Mouse (Mus musculus): ENCODE results near the gene Slc6a16. TPM values are rescaled to one million over a fixed set of nuclear protein-coding genes. Genes with fewer than 3 reads are reported as not detected.

Slc6a16 gene
- polyA plus RNA-seq, 1 experiment: not detected

- H3K36me3 ChIP-seq (ENCODE audit: control insufficient read depth, insufficient read depth): peaks cover 6% of the 10 kb centered on the region
- no peak overlapping the region for H3K4me2 ChIP-seq (ENCODE audit: low read depth)
- TF ChIP-seq MYOD1 (IDR thresholded peaks at IDR 0.05; ENCODE audit: control insufficient read depth in 1 of 3, insufficient read length in 2 of 3, low read depth in 2 of 3) (no peak), TCF12 (IDR thresholded peaks at IDR 0.05; ENCODE audit: insufficient read depth, poor library complexity, severe bottlenecking) (no peak), MAX (IDR thresholded peaks at IDR 0.05; ENCODE audit: low read depth) (no peak), POLR2AphosphoS2 (IDR thresholded peaks at IDR 0.05; ENCODE audit: insufficient read length, low read depth) (no peak), SRF (IDR thresholded peaks at IDR 0.05; ENCODE audit: control insufficient read depth, insufficient read length, low read depth) (no peak), MYOG (IDR thresholded peaks at IDR 0.05; ENCODE audit: control insufficient read depth in 1 of 3, insufficient read depth in 1 of 3, insufficient read length in 2 of 3, low read depth in 2 of 3) (no peak), CEBPB (IDR thresholded peaks at IDR 0.05; ENCODE audit: insufficient read depth, poor library complexity, severe bottlenecking) (no peak), POLR2A (IDR thresholded peaks at IDR 0.05; ENCODE audit: insufficient read length, low read depth) (no peak), USF1 (IDR thresholded peaks at IDR 0.05; ENCODE audit: low read depth) (no peak), REST (IDR thresholded peaks at IDR 0.05; ENCODE audit: insufficient read depth, insufficient read length) (no peak), TCF3 (IDR thresholded peaks at IDR 0.05; ENCODE audit: insufficient read length, low read depth) (no peak), E2F4 (IDR thresholded peaks at IDR 0.05; ENCODE audit: insufficient read depth) (no peak)
- no peak overlapping the region for H3ac ChIP-seq (ENCODE audit: control insufficient read depth, insufficient read length)
- no peaks in the 10 kb centered on the region for H3K27me3 ChIP-seq (ENCODE audit: control insufficient read depth, insufficient read depth, insufficient read length)
- H3K79me2 ChIP-seq (ENCODE audit: control insufficient read depth, insufficient read depth): no peaks in the 10 kb centered on the region
- H3K4me3 ChIP-seq: no peak overlapping the region
Observed at GRCm38 (mm10) chr7:45234922-45235571, 5.8 kb upstream of the Slc6a16 start.

- TF ChIP-seq TCF12 (IDR thresholded peaks at IDR 0.05; ENCODE audit: insufficient read depth, poor library complexity, severe bottlenecking) (no peak), POLR2A (IDR thresholded peaks at IDR 0.05; ENCODE audit: insufficient read length, low read depth) (no peak), MYOG (IDR thresholded peaks at IDR 0.05; ENCODE audit: control insufficient read depth in 1 of 3, insufficient read depth in 1 of 3, insufficient read length in 2 of 3, low read depth in 2 of 3) (no peak)
- Histone ChIP-seq H3K4me3 (no peak overlapping the region), H3K4me2 (ENCODE audit: low read depth) (no peak overlapping the region), H3K79me2 (ENCODE audit: control insufficient read depth, insufficient read depth) (no peaks in the 10 kb centered on the region), H3K27me3 (ENCODE audit: control insufficient read depth, insufficient read depth, insufficient read length) (peaks cover 3% of the 10 kb centered on the region), H3K36me3 (ENCODE audit: control insufficient read depth, insufficient read depth) (peaks cover 6% of the 10 kb centered on the region), H3ac (ENCODE audit: control insufficient read depth, insufficient read length) (no peak overlapping the region)
Observed at GRCm38 (mm10) chr7:45235656-45236180, 5.2 kb upstream of the Slc6a16 start.

- Histone ChIP-seq H3K4me2 (ENCODE audit: low read depth) (no peak overlapping the region), H3K36me3 (ENCODE audit: control insufficient read depth, insufficient read depth) (no peaks in the 10 kb centered on the region), H3K79me2 (ENCODE audit: control insufficient read depth, insufficient read depth) (no peaks in the 10 kb centered on the region), H3K27me3 (ENCODE audit: control insufficient read depth, insufficient read depth, insufficient read length) (peaks cover 9% of the 10 kb centered on the region), H3ac (ENCODE audit: control insufficient read depth, insufficient read length) (no peak overlapping the region), H3K4me3 (no peak overlapping the region)
- TF ChIP-seq REST (IDR thresholded peaks at IDR 0.05; ENCODE audit: insufficient read depth, insufficient read length): no peak
Observed at GRCm38 (mm10) chr7:45237747-45238699, 2.9 kb upstream of the Slc6a16 start.

- Histone ChIP-seq H3K79me2 (ENCODE audit: control insufficient read depth, insufficient read depth) (no peaks in the 10 kb centered on the region), H3K36me3 (ENCODE audit: control insufficient read depth, insufficient read depth) (no peaks in the 10 kb centered on the region), H3K4me2 (ENCODE audit: low read depth) (no peak within 1 kb of the TSS), H3K27me3 (ENCODE audit: control insufficient read depth, insufficient read depth, insufficient read length) (peaks cover 9% of the 10 kb centered on the region), H3K4me3 (no peak within 1 kb of the TSS), H3ac (ENCODE audit: control insufficient read depth, insufficient read length) (no peak within 1 kb of the TSS)
- TF ChIP-seq REST (IDR thresholded peaks at IDR 0.05; ENCODE audit: insufficient read depth, insufficient read length) (no peak), MYOD1 (IDR thresholded peaks at IDR 0.05; ENCODE audit: control insufficient read depth in 1 of 3, insufficient read length in 2 of 3, low read depth in 2 of 3) (no peak), SRF (IDR thresholded peaks at IDR 0.05; ENCODE audit: control insufficient read depth, insufficient read length, low read depth) (no peak), POLR2A (IDR thresholded peaks at IDR 0.05; ENCODE audit: insufficient read length, low read depth) (no peak), TCF12 (IDR thresholded peaks at IDR 0.05; ENCODE audit: insufficient read depth, poor library complexity, severe bottlenecking) (no peak), E2F4 (IDR thresholded peaks at IDR 0.05; ENCODE audit: insufficient read depth) (no peak), MAX (IDR thresholded peaks at IDR 0.05; ENCODE audit: low read depth) (no peak), MYOG (IDR thresholded peaks at IDR 0.05; ENCODE audit: control insufficient read depth in 1 of 3, insufficient read depth in 1 of 3, insufficient read length in 2 of 3, low read depth in 2 of 3) (no peak), POLR2AphosphoS2 (IDR thresholded peaks at IDR 0.05; ENCODE audit: insufficient read length, low read depth) (no peak), CEBPB (IDR thresholded peaks at IDR 0.05; ENCODE audit: insufficient read depth, poor library complexity, severe bottlenecking) (no peak), USF1 (IDR thresholded peaks at IDR 0.05; ENCODE audit: low read depth) (no peak), TCF3 (IDR thresholded peaks at IDR 0.05; ENCODE audit: insufficient read length, low read depth) (no peak)
Observed at GRCm38 (mm10) chr7:45238723-45239496, 2.0 kb upstream of the Slc6a16 start, which contains the start of gene Cd37. Cd37 (minus strand) TSS chr7:45239115.
